Mouse (Mus musculus) MEL (cell line): ENCODE measurements around the gene Rdh8. TPM values are rescaled to one million over a fixed set of nuclear protein-coding genes. Genes with fewer than 3 reads are reported as not detected.
A peak's percentile ranks its signal among the peaks of the same experiment; 100 is the strongest.

Experiments used
- DNase-seq: peaks from one replicate; pipeline ENCODE4 v3.0.0; 2011; ENCODE audit warnings: low read depth, low spot score
- H3K27ac ChIP-seq: 2 replicates; pipeline ENCODE4 v1.5.1; 2012; ENCODE audit warnings: low read depth, mild to moderate bottlenecking, control low read depth, low read length, moderate library complexity; ENCODE audit not compliant: control insufficient read depth
- H3K27me3 ChIP-seq, 2 experiments: fragments of 150-350 bp in 1 of 2; sonication (generic) in 1 of 2; 2 replicates each; pipeline ENCODE4 v1.6.1; 2012; ENCODE audit warnings: low read length in 2 of 2, mild to moderate bottlenecking in 2 of 2, improper control_type of control experiment in 1 of 2, moderate library complexity in 1 of 2; ENCODE audit not compliant: insufficient read depth in 2 of 2, control insufficient read depth in 1 of 2
- H3K36me3 ChIP-seq, 2 experiments: 2 replicates each; pipeline ENCODE4 v1.6.1; 2012 to 2014; ENCODE audit warnings: low read length in 2 of 2, improper control_type of control experiment in 1 of 2, inconsistent platforms in 1 of 2, mild to moderate bottlenecking in 1 of 2; ENCODE audit not compliant: insufficient read depth in 2 of 2, control insufficient read depth in 1 of 2
- H3K4me1 ChIP-seq, 2 experiments: fragments of 150-350 bp in 1 of 2; sonication (generic) in 1 of 2; 2 replicates each; pipeline ENCODE4 v1.6.1; 2012; ENCODE audit warnings: low read length in 2 of 2, improper control_type of control experiment in 1 of 2, mild to moderate bottlenecking in 1 of 2; ENCODE audit not compliant: insufficient read depth in 2 of 2, control insufficient read depth in 1 of 2
- H3K4me3 ChIP-seq, 2 experiments: fragments of 150-350 bp in 1 of 2; sonication (generic) in 1 of 2; 2 replicates each; pipeline ENCODE4 v1.5.1; 2012; ENCODE audit warnings: low read depth in 2 of 2, low read length in 2 of 2, mild to moderate bottlenecking in 2 of 2, moderate library complexity in 2 of 2, control low read depth in 1 of 2, improper control_type of control experiment in 1 of 2; ENCODE audit not compliant: control insufficient read depth in 1 of 2, insufficient read depth in 1 of 2
- H3K79me2 ChIP-seq: 2 replicates; pipeline ENCODE4 v1.6.1; 2012; ENCODE audit warnings: mild to moderate bottlenecking, low read length, moderate library complexity; ENCODE audit not compliant: control insufficient read depth, poor library complexity, insufficient read depth
- H3K9ac ChIP-seq: 2 replicates; pipeline ENCODE4 v1.6.1; 2012; ENCODE audit warnings: low read depth, mild to moderate bottlenecking, control low read depth, low read length, moderate library complexity; ENCODE audit not compliant: control insufficient read depth, poor library complexity, severe bottlenecking
- H3K9me3 ChIP-seq: fragments of 150-350 bp; sonication (generic); replicated peaks from 2 replicates; pipeline ENCODE4 v1.6.1; 2012; ENCODE audit warnings: mild to moderate bottlenecking, low read length, improper control_type of control experiment, moderate library complexity; ENCODE audit not compliant: insufficient read depth
- CHD1 ChIP-seq: IDR thresholded peaks from 2 replicates; pipeline ENCODE4 v1.6.1; 2012; ENCODE audit warnings: low read depth, mild to moderate bottlenecking, inconsistent platforms, low read length, improper control_type of control experiment
- CHD2 ChIP-seq: IDR thresholded peaks from 2 replicates; pipeline ENCODE4 v1.6.1; 2011; ENCODE audit warnings: low read length, improper control_type of control experiment
- CTCF ChIP-seq, 3 experiments: IDR thresholded peaks in 2 of 3; conservative IDR thresholded peaks in 1 of 3; 2 replicates each; pipeline ENCODE4 v1.5.1; 2011 to 2012; ENCODE audit warnings: low read length in 3 of 3, low read depth in 2 of 3, mild to moderate bottlenecking in 2 of 3, improper control_type of control experiment in 1 of 3, inconsistent platforms in 1 of 3, mixed read lengths in 1 of 3, moderate library complexity in 1 of 3; ENCODE audit not compliant: control insufficient read depth in 1 of 3, insufficient read depth in 1 of 3, poor library complexity in 1 of 3, severe bottlenecking in 1 of 3
- E2F4 ChIP-seq: IDR thresholded peaks from 2 replicates; pipeline ENCODE4 v1.6.1; 2011; ENCODE audit warnings: low read depth, low read length, improper control_type of control experiment, borderline replicate concordance
- EP300 ChIP-seq, 2 experiments: IDR thresholded peaks; 2 replicates each; pipeline ENCODE4 v1.6.1; 2011; ENCODE audit warnings: improper control_type of control experiment in 2 of 2, low read length in 2 of 2, low read depth in 1 of 2, mild to moderate bottlenecking in 1 of 2
- GABPA ChIP-seq: IDR thresholded peaks from 2 replicates; pipeline ENCODE4 v1.6.1; 2012; ENCODE audit warnings: low read depth, mild to moderate bottlenecking, inconsistent platforms, low read length, improper control_type of control experiment, moderate library complexity
- HCFC1 ChIP-seq: IDR thresholded peaks from 2 replicates; pipeline ENCODE4 v1.6.1; 2012; ENCODE audit warnings: low read depth, mild to moderate bottlenecking, inconsistent platforms, low read length, improper control_type of control experiment, moderate library complexity
- MAFK ChIP-seq: IDR thresholded peaks from 2 replicates; pipeline ENCODE4 v1.6.1; 2011; ENCODE audit warnings: low read depth, mild to moderate bottlenecking, low read length, improper control_type of control experiment, borderline replicate concordance
- MAX ChIP-seq: IDR thresholded peaks from 2 replicates; pipeline ENCODE4 v1.6.1; 2011; ENCODE audit warnings: low read length, improper control_type of control experiment
- MAZ ChIP-seq: IDR thresholded peaks from 2 replicates; pipeline ENCODE4 v1.6.1; 2012; ENCODE audit warnings: low read depth, mild to moderate bottlenecking, inconsistent platforms, low read length, improper control_type of control experiment
- MXI1 ChIP-seq: IDR thresholded peaks from 2 replicates; pipeline ENCODE4 v1.6.1; 2011; ENCODE audit warnings: mild to moderate bottlenecking, low read depth, low read length, improper control_type of control experiment
- MYB ChIP-seq: IDR thresholded peaks from 2 replicates; pipeline ENCODE4 v1.6.1; 2011; ENCODE audit warnings: mild to moderate bottlenecking, low read depth, low read length, improper control_type of control experiment
- MYC ChIP-seq: IDR thresholded peaks from 2 replicates; pipeline ENCODE4 v1.6.1; 2011; ENCODE audit warnings: low read depth, mild to moderate bottlenecking, low read length, improper control_type of control experiment, moderate library complexity
- NRF1 ChIP-seq: IDR thresholded peaks from 2 replicates; pipeline ENCODE4 v1.6.1; 2014; ENCODE audit warnings: low read depth, mild to moderate bottlenecking, inconsistent platforms, low read length, improper control_type of control experiment, moderate library complexity; ENCODE audit not compliant: poor library complexity, insufficient read depth, severe bottlenecking
- POLR2A ChIP-seq, 2 experiments: IDR thresholded peaks; 2 replicates each; pipeline ENCODE4 v1.6.1; 2011 to 2012; ENCODE audit warnings: low read length in 2 of 2, mild to moderate bottlenecking in 2 of 2, control low read depth in 1 of 2, improper control_type of control experiment in 1 of 2, low read depth in 1 of 2, moderate library complexity in 1 of 2; ENCODE audit not compliant: control insufficient read depth in 1 of 2, insufficient read depth in 1 of 2, poor library complexity in 1 of 2
- POLR2AphosphoS2 ChIP-seq: IDR thresholded peaks from 2 replicates; pipeline ENCODE4 v1.6.1; 2011; ENCODE audit warnings: low read length, improper control_type of control experiment
- RAD21 ChIP-seq: IDR thresholded peaks from 2 replicates; pipeline ENCODE4 v1.6.1; 2011; ENCODE audit warnings: mild to moderate bottlenecking, low read depth, low read length, improper control_type of control experiment
- SMC3 ChIP-seq: IDR thresholded peaks from 2 replicates; pipeline ENCODE4 v1.6.1; 2011; ENCODE audit warnings: low read depth, low read length, improper control_type of control experiment
- TCF12 ChIP-seq: IDR thresholded peaks from 2 replicates; pipeline ENCODE4 v1.6.1; 2014; ENCODE audit warnings: low read depth, mild to moderate bottlenecking, inconsistent platforms, low read length, improper control_type of control experiment, moderate library complexity
- UBTF ChIP-seq: IDR thresholded peaks from 2 replicates; pipeline ENCODE4 v1.6.1; 2012; ENCODE audit warnings: low read depth, mild to moderate bottlenecking, inconsistent platforms, low read length, improper control_type of control experiment, moderate library complexity, borderline replicate concordance; ENCODE audit not compliant: insufficient read depth
- ZC3H11A ChIP-seq: IDR thresholded peaks from 2 replicates; pipeline ENCODE4 v1.6.1; 2012; ENCODE audit warnings: low read depth, mild to moderate bottlenecking, inconsistent platforms, low read length, improper control_type of control experiment
- ZNF384 ChIP-seq: IDR thresholded peaks from 2 replicates; pipeline ENCODE4 v1.6.1; 2012; ENCODE audit warnings: low read depth, mild to moderate bottlenecking, inconsistent platforms, low read length, improper control_type of control experiment
- polyA plus RNA-seq, 2 experiments: library from polyadenylated mRNA; stranded (reverse) in 1 of 2; unstranded in 1 of 2; fragments of >175 nt in 1 of 2; fragments of >200 nt in 1 of 2; gene quantifications; 2 replicates each; pipeline versions ENCODE4 v1.2.1 to v1.2.4; 2012; ENCODE audit warnings: low replicate concordance in 2 of 2, low read depth in 1 of 2; ENCODE audit not compliant: insufficient read length in 2 of 2, insufficient read depth in 1 of 2, missing spikeins in 1 of 2
- total RNA-seq: library from RNA; depleted of rRNA; stranded (reverse); fragments of 300-350 nt; gene quantifications from 2 replicates; pipeline ENCODE4 v1.2.3, GENCODE M21; 2012

Rdh8 gene
- total and polyA plus RNA-seq, 3 experiments, result not detected

DNA sequence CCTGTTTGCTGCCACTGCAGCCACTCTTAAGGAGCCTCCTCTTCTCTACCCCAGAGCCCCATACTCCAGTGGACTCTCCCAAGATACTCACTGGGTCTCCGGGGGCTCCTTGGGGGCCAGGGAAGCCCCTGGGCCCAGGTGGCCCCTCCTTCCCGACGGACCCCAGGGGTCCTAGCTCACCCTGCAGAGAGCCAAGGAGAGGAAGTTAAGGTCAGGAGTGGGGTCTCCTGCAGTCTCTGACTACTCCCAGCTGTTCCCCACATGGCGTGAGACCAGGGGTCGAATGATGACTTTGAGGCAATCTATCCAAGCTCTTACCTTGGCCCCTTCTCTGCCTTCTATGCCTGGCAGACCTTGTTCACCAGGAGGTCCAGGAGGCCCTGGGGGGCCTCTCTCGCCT is 33.2 kb upstream of the Rdh8 start:
- no peaks in the 10 kb centered on the region for H3K36me3 ChIP-seq
- H3K9ac ChIP-seq, result no peak overlapping the region
- H3K9me3 ChIP-seq, result no peaks in the 10 kb centered on the region
- no peaks in the 10 kb centered on the region for H3K4me1 ChIP-seq
- no peak overlapping the region for H3K27ac ChIP-seq
- H3K27me3 ChIP-seq, result no peaks in the 10 kb centered on the region
- no peak overlapping the region for H3K4me3 ChIP-seq
- H3K79me2 ChIP-seq, result no peaks in the 10 kb centered on the region
- TF ChIP-seq POLR2AphosphoS2 (no peak), MXI1 (no peak), GABPA (no peak), HCFC1 (no peak), CHD2 (no peak), MAFK (no peak), CHD1 (no peak), E2F4 (no peak), POLR2A (IDR thresholded peaks at IDR 0.05; ENCODE audit: control insufficient read depth in 1 of 2, insufficient read depth in 1 of 2, low read depth in 1 of 2, low read length in 2 of 2, poor library complexity in 1 of 2) (no peak), MYB (no peak), UBTF (no peak), MAZ (no peak), TCF12 (no peak), MAX (no peak), NRF1 (no peak), EP300 (IDR thresholded peaks at IDR 0.05; ENCODE audit: low read depth in 1 of 2, low read length in 2 of 2) (no peak)
- no peak for DNase-seq

DNA sequence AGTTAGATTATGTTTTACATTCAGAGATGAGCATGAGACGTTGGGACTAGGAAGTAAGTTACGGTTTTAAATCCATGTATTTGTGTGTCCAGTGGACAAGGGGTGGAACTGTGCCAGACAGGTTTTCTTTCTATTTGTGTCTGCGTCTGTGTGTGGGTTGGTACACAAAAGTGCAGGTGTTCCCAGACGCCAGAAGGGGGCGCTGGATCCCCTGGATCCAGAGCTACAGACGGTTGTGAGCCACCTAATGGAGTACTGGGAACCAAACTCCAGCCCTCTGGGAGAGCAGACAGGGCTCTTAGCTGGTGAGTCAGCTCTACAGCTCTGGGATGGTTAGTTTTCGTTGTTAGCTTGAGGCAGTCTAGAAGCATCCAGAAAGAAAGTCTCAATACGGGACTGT is 30.3 kb upstream of the Rdh8 start:
- no peak overlapping the region for H3K4me3 ChIP-seq
- no peaks in the 10 kb centered on the region for H3K79me2 ChIP-seq
- no peak overlapping the region for H3K27ac ChIP-seq
- no peaks in the 10 kb centered on the region for H3K36me3 ChIP-seq
- no peaks in the 10 kb centered on the region for H3K27me3 ChIP-seq
- TF ChIP-seq SMC3, result peak; percentile 28; the same call in 1 of the 2 replicates
- TF ChIP-seq MYC, result no peak
- no peak for TF ChIP-seq ZNF384
- TF ChIP-seq EP300 (IDR thresholded peaks at IDR 0.05; ENCODE audit: low read depth in 1 of 2, low read length in 2 of 2), result no peak
- no peak for TF ChIP-seq E2F4
- peak; percentile 25; the same call in 1 of the 2 replicates for TF ChIP-seq ZC3H11A
- TF ChIP-seq CTCF (IDR thresholded peaks at IDR 0.05 in 2 of 3, conservative IDR thresholded peaks at IDR 0.05 in 1 of 3; ENCODE audit: control insufficient read depth in 1 of 3, insufficient read depth in 1 of 3, low read depth in 2 of 3, low read length in 3 of 3, poor library complexity in 1 of 3, severe bottlenecking in 1 of 3), result peak; percentile 66 to 75 (median 71); a peak in 5 of 6 replicates
- TF ChIP-seq GABPA, result no peak
- TF ChIP-seq RAD21, result peak; percentile 28
- DNase-seq, result peak; percentile 50
- no peaks in the 10 kb centered on the region for H3K4me1 ChIP-seq
- no peak overlapping the region for H3K9ac ChIP-seq
- no peaks in the 10 kb centered on the region for H3K9me3 ChIP-seq
